Mouse (Mus musculus) cerebellum, postnatal 25 days (tissue): ENCODE measurements around the gene Pign.

ENCODE experiments used
- DNase-seq, 2 experiments: peaks; one replicate each; pipeline ENCODE4 v3.0.0; 2021; ENCODE audit warnings: mixed read lengths in 2 of 2

The Pign gene

DNA sequence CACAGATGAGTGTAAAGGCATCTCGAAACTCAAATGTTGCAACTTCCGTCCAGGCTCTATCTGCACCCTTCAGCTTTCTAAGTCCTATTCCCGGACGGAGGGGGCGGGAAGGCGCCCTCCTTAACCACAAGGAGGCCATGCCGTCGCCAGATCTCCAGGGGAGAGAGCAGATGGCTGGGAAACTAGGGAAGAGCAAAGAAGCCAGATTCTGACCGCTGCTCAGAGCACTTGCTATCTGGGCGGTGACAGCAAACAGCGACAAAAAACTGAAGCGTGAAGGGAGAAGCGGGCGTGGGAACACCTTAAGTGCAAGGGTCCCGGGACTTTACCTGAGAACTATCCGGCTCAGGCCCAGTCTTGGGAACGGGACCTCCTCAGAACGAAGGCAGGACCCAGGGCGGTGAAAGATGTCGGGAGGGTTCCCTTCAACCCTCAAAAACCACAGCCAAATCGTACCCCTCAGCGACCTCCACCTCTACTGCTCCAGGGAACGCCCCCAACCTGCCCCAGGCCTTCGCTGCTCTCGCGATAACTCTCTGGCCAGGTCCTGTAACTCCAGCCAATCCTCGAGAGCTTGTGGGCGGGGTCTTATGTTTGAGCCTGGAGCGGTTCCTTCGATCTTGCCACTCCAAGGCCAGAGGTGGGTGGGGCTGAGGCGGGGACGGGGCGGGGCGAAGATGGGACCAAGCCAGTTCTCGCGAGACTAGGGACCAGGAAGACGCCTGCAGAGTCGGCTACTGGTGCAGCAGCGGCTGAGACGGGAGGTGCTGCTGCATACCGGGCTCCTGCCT lies at the start of gene Pign, which contains the start of gene Relch:
Gene Pign (minus strand): TSS at position 507 of the 791 bp plus-strand sequence.
Gene Relch (plus strand): TSS at position 691 of the 791 bp plus-strand sequence.
- peak; percentile 94 to 99 for DNase-seq

DNA sequence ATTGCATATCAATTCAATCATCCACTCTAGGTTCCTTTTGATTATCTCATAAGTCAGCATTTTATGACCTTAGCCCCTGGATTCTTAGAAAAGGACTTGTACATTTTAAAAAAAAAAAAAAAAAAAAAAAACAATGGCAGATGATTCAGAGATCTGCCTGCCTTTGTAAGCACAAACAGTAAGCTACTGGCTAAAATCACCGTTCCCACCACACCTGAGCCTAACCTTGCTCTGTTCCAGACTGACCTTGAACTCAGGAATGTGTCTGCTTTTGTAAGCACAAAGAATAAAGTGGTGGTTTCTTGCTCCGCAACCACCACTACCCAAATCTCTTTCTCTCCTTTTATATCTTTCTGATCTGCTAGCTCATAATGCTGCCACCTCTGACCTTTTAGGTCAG lies 49.3 kb upstream of the Pign start:
- no peak for DNase-seq

DNA sequence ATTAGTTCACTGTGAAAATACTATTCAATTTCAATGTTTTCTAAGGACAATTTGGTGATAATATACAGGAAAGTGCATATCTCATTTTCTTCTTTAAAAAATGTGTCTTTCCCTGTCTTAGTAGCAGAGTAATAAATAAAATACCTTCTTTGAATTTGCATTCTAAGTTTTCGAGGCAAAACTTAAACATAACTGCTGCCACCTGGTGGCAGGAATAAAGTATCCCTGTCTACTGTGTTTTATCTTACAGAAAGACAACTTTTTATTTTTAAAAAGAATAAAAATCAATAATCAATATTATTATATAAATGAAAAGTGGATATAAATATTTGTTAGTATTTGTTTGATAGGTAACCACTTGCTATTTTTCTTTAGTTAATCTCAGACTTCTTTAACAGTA lies 47.8 kb upstream of the Pign start:
- peak in 1 of 2 experiments; percentile 60 for DNase-seq

DNA sequence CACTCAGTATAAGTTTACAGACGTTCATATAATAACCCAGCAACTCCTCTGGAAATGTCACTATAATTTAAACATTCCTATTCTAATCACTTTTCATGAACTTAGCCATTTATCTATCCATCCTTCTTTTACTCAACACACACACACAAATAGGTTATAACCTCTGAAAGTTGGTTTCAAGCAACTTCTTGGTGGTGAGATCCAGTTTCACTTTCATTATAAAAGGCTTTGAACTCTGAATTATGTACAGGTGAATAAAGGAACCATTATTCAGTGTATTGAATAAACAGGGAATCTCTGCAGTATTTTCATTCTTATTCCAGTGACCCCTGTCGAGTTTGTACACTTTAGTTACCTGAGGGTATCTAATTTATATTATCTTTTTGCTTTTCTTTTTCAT lies 45.9 kb upstream of the Pign start:
- no peak for DNase-seq

DNA sequence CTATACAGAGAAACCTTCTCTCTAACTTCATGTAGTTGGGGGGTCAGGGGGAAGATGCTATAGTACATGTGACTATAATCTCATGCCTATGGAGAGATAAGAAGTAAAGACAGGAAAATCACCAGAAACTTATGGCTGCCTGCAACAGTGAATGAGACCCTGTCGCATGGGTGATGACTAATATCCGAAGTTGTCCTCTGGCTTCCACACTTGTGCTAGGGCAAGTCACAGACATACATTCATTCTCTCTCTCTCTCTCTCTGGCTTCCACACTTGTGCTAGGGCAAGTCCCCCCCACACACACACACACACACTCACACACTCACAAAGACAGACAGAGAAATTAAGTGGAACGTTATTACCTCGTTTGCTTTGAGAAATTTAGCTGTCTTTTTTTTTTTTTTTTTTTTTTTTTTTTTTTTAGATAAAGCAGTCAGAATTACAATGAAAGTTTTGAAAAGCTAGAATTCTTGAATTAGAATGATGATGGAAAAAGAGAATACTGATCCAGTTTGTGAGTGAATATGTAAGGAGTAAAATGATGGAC lies 37.6 kb upstream of the Pign start:
- no peak for DNase-seq

DNA sequence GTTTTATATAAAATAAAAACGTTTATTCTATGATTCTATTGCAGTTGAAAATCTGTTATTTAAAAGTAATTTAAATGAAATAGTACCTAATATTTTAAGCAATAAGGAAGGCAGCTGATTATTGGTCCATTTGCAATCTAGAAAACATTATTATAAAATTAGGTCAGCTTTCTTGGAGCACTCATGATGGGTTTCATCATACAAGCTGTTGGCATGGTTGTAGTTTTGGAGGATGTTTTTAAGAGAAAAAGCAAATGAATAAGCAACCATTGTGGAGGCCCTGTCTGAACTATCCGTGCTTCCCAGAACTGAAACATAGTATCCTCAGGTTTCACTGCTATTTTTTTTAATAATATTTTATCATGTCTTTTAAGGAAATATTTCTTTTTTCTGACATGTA lies 32.1 kb upstream of the Pign start:
- DNase-seq: no peak

DNA sequence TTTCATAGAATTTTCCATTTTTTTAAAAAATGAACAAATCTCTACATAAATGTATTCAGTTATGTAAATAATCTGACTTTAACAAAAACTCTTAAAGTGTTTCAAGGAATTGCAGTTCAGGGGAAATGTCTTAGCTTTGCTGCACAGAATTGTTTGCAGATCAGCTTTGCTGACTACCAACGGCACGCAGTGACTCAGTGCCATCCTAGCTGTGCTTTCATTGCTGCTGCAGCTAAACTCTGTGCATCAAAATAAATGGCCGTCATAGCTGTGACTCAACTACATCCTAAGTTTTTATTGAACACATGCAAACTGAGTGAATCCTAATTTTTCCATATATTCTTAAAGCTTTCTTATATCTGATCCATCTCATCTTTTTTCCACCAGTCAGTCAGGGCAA lies 22.0 kb upstream of the Pign start:
- no peak for DNase-seq

DNA sequence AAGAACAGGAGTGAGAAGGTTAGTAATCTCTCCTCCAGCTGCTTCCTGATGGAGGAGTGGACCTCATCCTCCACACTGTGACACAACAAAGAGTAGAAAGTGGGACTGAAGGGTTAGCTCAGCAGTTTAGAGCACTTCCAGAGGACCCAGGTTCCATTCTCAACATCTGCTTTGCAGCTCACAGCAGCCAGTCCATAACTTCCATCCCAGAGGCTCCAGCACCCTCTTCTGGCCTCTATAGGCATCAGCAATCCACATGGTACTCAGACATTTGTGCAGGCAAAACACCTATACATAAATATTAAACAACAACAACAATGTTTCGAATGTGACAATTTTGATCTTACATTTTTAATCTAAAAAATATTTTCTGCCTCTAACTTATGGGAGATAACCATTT lies 17.1 kb upstream of the Pign start:
- DNase-seq: peak in 1 of 2 experiments; percentile 33

DNA sequence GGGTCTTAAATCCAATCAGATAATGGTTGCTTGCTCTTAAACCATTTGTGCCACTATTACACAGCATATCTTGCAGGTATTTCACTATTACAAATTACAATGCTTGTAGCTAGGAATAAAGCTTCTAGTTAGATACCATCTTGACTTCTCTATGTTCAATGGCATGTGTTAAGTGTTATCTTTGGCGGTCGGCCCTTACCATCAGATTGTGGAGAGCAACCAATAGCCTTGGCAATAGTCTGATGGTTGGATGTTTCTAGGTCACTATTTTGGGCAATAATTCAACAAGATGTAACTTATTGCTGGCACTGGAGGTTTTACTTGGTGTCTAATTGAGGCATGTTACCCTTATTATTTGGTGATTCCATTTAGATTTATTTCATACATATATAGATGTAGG lies 11.3 kb upstream of the Pign start:
- DNase-seq: peak in 1 of 2 experiments; percentile 18

DNA sequence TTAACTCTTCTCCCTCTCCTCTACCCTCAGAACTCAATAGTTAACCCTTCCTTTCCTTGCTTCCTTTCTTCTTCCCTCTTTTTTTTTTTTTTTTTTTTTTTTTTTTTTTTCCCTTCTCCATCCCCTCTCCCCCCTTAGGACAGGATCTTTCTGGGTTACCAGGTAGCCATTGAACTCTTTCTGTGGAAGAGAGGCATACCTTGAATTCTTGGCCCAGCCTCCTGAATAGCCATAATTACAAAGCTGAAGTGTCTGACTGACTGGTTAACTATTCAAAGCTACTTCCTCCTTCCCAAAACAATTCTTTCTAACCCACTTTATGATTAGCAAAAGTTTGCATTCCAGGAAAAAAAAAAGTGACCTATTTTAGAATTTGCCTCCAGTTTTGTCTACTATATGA lies 6.2 kb upstream of the Pign start:
- DNase-seq: no peak

DNA sequence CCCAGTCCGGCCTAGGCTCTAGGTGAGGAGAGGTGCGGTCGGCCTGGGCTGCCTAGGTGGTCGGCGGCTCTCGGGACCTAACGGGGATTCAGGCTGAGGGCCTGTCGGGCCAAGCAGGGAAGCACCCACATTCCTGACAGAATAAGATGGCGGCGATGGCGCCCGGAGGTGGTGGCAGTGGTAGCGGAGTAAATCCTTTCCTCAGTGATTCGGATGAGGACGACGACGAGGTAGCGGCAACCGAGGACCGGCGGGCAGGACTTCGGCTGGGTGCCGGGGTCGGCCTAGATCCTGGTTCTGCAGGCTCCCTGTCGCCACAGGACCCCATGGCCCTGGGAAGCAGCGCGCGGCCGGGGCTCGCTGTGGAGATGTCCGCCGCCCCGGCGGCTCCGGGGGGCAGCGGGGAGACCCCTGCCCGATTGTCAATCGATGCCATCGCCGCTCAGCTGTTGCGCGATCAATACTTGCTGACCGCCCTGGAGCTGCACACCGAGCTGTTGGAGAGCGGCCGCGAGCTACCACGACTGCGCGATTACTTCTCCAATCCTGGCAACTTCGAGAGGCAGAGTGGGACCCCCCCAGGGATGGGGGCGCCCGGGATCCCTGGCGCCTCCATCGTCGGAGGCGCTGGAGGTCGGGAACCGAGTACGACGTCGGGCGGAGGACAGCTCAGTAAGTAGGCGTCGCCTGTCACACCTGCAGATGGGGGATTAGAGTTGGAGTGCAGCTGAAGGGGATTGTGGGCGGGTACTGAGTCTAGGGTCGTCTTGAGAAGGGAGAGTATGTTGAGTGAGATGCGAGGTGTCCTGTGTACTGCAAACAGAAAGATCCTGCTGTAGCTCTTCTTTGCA lies 710 bp upstream of the Pign start:
- peak in 1 of 2 experiments; percentile 53 for DNase-seq

DNA sequence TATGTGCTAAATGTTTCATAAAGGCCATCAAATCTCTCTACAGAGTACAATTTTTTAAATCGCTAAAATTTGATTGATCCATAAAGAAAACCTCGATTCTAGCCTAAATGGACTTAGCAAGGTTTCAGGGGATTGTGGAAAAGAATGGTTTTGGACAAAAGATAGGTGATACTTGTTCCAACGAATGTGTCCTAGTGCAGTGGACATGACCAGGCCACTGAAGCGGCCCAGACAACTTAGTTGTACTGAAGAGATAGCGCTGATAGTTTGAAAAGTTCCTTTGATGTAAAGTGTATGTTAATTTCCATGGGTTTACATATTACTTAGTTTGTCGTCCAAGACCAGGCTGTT lies 682 bp downstream of the Pign start:
- DNase-seq: no peak

DNA sequence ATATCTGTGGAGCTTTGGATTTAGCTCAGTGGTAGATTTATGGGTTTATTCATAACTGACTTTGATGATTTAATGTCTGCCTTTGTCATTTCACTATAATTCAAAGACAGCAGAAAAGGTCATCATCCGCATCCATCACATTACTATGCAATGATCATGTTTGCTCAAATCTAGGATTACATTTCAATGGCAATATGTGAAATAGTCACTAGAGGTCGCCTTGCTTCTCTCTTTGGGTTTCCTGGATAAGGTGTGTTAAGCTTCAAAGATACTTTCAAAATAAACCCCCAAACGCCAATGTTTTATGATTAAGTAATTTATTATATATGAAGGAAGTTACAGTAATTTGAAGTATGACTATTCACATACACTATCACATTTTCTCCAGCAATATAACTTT lies 3.5 kb downstream of the Pign start:
- peak in 1 of 2 experiments; percentile 49 for DNase-seq

DNA sequence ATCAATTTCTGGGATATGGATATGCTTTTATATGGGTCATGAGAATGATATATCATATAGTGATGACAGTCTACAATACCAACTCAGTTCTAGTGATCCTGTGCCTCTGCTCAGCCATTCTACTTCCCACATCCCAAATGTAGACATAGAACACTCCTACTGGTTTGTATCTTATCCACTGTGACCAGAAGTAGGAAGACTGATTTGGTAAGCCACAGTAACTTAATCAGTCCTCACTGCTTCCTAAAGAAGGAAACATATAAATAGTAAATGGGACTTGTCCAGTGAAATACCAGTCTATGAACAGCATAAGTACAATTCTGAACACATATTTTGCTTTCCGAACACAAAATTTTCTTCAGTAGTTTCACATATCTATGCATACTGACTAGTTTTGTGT lies 9.5 kb downstream of the Pign start:
- DNase-seq: no peak

DNA sequence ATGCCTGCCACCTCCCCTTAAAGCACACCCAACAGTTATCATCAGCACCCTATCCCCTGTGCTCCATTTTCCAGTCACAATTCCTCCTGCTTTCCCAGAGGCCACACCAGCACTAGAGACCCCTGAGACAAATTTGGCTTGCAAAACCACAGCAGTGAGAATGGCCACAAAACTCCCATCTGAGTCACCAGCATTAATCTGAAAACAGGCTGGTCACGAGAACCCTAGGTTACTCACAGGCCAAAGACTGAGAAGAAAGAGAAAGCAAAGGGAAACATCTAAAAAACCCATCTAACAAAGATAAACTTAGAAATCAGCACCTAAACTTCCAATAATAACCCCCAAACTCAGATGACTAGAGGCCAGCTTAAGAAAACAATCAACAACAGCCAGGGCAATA lies 12.8 kb downstream of the Pign start:
- DNase-seq: no peak

DNA sequence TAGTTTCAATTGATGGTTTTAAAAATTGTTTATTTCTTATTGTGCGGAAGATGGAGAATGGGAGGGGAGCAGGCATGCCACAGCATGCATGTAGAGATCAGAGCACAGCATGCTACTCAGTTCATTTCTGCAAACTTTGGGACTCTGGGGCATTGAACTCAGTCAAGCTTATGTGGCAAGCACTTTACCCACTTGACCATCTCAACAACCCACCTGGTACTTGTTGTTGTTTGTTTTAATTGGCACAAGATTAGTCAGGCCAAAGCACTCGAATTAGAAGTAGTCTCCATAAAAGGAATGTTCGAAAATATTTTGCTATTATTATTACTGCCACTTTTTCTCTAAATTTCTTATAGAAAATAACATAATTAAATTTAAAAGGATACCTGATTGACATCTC lies 19.4 kb downstream of the Pign start:
- DNase-seq: no peak

DNA sequence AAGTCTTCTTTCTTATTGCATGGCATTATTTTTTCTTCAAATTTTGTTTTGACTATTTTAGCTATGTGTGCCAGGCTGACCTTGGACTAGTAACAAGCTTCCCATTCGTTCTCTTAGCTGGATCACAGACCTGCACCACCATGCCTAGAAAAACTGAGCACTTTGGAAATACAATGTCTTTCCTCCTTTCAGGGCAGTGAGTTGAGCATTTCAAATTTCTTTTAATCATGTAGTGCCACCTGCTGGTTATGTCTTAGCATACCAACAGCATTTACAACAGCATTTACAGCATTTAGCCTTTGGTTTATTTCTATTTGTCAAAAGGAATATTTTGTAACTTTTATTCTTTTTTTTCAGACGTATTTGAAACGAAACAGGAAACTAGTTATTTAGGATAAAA lies 33.0 kb downstream of the Pign start:
- peak; percentile 30 to 42 for DNase-seq

DNA sequence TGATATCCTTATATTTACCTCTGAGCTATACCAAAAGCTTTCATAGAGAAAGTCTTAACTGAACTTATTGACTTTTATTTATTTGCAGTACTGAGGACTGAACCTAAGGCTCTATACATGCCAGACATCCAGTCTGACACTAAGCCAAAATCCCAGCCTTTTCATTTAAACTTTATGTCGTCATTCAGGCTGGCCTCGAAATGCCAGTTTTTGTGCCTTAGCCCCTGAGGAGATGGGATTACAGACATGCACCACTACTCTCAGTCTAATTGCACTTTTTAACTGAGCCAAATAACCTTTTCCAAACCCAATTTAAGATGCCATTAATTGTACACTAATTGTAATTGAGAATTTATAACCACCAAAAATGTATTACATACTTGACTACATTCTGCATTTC lies 73.8 kb downstream of the Pign start:
- no peak for DNase-seq

DNA sequence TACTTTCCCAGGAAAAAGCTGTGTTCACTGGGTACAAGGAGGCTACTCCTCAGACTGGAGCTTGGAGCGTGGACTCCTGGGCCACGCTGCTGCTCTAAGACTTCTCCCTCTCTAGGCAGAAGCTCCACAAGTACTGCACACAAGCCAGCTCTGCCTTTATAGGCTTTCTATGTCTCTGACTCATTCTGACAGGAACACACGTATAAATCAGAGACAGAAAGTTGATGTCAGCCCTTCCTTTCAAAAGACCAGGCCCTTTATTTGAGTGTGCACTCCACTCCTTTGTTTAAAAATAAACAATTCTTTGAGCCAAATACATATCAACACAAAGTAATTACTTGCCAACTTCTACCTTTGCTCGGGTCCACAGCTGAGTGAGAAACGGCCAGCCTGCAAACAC lies 74.8 kb downstream of the Pign start:
- DNase-seq: no peak

DNA sequence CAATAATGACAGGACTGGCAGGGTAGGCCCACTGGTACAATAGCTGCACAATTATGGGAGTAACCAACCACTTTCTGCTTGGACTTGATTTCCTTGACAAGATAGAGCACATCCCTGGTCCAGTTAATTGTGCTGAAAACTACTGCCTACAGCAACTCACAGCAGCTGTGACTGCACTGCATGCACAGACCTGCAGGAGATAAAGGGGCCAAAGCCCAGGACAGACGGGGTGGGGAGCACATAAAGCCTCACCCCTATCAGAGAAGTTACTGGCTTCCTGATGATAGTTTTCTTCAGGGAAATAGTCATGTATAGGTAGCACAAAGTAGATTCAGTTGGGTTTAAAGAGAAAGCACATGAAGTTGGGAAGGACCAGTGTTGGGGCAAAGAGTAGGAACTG lies 80.7 kb downstream of the Pign start:
- DNase-seq: no peak

DNA sequence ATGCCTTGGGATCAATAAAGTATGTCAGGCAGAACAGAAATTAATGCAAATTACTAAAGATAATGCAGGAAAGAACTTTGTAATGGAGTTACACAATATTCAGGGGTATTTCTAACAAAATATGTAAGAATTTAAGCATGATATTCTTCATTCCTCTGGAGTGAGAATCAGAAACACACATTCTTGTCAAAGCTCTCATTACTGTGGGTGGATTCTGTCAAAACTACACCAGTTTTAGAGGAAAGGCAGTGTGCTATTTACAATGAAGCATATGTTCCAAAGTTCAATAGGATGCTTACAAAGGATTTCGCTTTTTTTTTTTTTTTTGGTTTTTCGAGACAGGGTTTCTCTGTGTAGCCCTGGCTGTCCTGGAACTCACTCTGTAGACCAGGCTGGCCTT lies 82.6 kb downstream of the Pign start:
- DNase-seq: no peak

DNA sequence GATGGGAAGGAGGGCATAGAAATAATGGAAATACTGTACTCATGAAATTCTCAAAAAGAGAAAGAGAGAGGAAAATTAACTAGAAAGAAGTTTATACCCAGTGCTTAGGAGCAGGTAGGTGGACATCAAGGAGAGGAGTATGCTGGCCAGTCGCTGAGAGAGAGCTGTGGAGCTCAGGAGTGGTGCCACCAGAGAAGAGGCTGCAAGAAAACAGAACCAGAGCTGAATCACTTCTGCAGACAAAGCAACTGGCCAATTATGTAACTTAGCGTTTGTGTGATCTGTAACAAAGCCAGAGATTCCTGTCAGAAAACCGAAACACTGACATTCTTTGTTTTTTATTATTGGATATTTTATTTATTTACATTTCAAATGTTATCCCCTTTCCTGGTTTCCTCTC lies 97.4 kb downstream of the Pign start:
- DNase-seq: no peak

DNA sequence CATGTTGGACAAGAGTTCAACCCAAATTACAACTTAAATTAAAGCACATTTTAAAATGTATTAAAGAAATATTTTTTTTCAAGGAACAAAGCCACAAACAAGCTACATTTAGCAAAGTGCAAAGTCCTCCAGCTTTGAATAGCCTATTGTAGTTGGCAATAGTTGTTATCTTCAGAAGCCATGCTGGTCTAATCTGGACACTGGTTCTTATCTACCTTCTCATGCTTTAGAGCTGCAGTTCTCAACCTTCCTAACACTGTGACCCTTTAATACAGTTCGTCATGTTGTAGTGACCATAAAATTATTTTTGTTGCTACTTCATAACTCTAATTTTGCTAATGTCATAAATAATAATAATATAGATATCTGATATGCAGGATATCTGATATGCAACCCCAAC lies 99.2 kb downstream of the Pign start:
- no peak for DNase-seq

DNA sequence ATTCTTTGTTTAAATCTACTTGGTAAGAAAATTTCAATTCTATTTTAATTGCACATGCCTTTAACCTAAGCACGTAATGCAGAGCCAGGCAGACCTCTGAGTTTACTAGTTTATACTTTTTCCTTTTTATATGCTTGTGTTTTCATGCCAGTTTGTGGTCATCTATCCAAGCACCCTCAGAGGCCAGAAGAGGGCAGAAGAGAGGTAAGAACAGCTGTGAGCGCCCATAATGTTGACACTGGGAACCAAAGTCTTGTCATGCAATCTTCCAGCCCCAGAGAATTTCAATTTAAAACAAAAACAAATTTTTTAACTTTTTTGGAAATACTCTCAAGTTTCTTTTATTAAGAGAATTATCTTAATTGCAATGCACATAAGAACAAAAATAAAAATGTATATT lies 99.7 kb downstream of the Pign start:
- no peak for DNase-seq
